17 mouse cellular contexts compared by ENCODE assay signal in the genomic region with DNA sequence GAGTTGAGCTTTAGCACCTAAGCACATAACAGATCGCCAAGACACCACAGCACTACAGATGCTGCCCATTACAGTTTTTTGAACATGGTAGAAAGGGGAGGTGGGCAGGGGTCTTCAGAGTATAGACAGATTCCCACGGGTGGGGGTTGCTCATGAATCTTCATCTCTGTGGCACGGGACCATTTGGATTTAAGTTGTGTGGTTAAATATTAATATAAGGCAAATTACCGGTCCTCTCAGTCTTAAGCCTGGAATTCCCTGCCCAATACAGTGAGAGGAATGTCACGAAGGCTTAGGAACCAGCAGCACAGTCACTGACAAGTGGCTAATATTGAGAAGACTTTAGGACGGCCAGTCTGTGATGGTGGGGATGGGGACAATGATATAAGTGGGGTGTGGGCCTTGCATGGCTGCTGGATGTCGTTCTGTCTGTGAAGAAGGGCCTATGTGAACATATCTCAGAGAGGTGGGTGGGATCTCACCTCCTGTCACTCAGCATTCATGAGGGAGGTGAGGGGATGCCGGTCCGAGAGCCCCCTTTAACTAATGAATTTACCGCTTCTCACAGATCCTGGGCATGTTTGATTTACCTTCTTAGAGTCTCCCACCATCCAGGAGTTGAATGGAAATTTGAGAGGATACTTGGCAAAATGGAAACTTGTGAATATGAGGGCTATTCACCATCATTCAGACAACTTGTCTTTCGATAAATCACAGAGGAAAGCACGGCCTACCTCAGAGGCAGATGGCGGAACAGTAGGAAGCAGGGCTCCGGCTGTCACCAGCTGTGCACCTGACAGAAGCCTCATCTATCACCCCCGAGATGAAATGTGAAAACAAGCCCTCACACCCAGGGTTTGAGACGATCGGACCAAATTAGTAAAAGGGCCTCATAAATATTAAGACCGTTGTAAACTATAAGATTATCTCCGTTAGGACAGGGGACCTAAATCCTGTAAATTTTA. TPM values are rescaled to one million over a fixed set of nuclear protein-coding genes. Genes with fewer than 3 reads are reported as not detected.
A peak's percentile ranks its signal among the peaks of the same experiment; 100 is the strongest.
DNase-seq lines count a peak whose midpoint lies in the region; ATAC-seq and TF ChIP-seq lines count a peak whose summit lies in the region.
"Had no signal": no experiment of that assay in that cellular context is flagged by ENCODE, and none has a peak within 500 bp of the region (broad histone marks: within the 10 kb centered on the region; RNA-seq: fewer than 3 reads in every experiment).

No protein-coding gene starts in this region.

- H3K27me3 ChIP-seq in forebrain, postnatal 0 days (ENCODE audit: insufficient read depth, low read length): no peaks in the 10 kb centered on the region
- H3K27me3 ChIP-seq in midbrain, embryonic 13.5 days: peaks cover 5% of the 10 kb centered on the region; the same call in 1 of the 2 replicates

- H3K36me3 ChIP-seq in forebrain, postnatal 0 days (ENCODE audit: insufficient read depth): 0 out of 2 replicates have a peak, but pooled peaks cover 2% of the 10 kb centered on the region
- H3K36me3 ChIP-seq in midbrain, embryonic 13.5 days: peaks cover 14% of the 10 kb centered on the region; the same call in 1 of the 2 replicates
- H3K36me3 ChIP-seq: kidney, embryonic 15.5 days had no signal

- no peak for ATAC-seq in forebrain, postnatal 0 days
- no peak for ATAC-seq in midbrain, embryonic 13.5 days
- ATAC-seq in megakaryocyte progenitor cell, adult 5-6 weeks (replicated peaks; ENCODE audit: poor library complexity): no peak

- H3K9ac ChIP-seq in forebrain, postnatal 0 days: peak overlapping the region; percentile 99; the same call in 1 of the 2 replicates
- H3K9ac ChIP-seq in midbrain, embryonic 13.5 days (replicated peaks): peak overlapping the region; percentile 91; the same call in 1 of the 2 replicates
- H3K9ac ChIP-seq: kidney, embryonic 15.5 days; lung, embryonic 14.5 days had no signal

- H3K9me3 ChIP-seq in forebrain, postnatal 0 days (ENCODE audit: low read length): no peaks in the 10 kb centered on the region
- H3K9me3 ChIP-seq in midbrain, embryonic 13.5 days: no peaks in the 10 kb centered on the region
- H3K9me3 ChIP-seq: kidney, embryonic 15.5 days had no signal

- 69% methylated on average over 19 of the region's 19 CpGs for WGBS in forebrain, postnatal 0 days
- WGBS in midbrain, embryonic 13.5 days: 75% methylated on average over 19 of the region's 19 CpGs

- peaks cover 39% of the 10 kb centered on the region for H3K4me1 ChIP-seq in forebrain, postnatal 0 days (ENCODE audit: insufficient read depth)
- peaks cover 66% of the 10 kb centered on the region for H3K4me1 ChIP-seq in midbrain, embryonic 13.5 days (replicated peaks)

- peak overlapping the region; percentile 65 for H3K4me2 ChIP-seq in forebrain, postnatal 0 days (ENCODE audit: low read depth)
- peak overlapping the region; percentile 70 for H3K4me2 ChIP-seq in midbrain, embryonic 13.5 days (replicated peaks)
- H3K4me2 ChIP-seq: kidney, embryonic 15.5 days; lung, embryonic 14.5 days had no signal

- H3K4me3 ChIP-seq in forebrain, postnatal 0 days (ENCODE audit: low read depth, low read length): peak overlapping the region; percentile 65
- H3K4me3 ChIP-seq in midbrain, embryonic 13.5 days (replicated peaks): peak overlapping the region; percentile 69
- H3K4me3 ChIP-seq: kidney, embryonic 15.5 days had no signal

- no peak overlapping the region for H3K27ac ChIP-seq in forebrain, postnatal 0 days (ENCODE audit: low read depth, low read length)
- H3K27ac ChIP-seq in midbrain, embryonic 13.5 days: 0 out of 2 replicates have a peak overlapping the region, but pooled peaks have one; percentile 15
- H3K27ac ChIP-seq: kidney, embryonic 15.5 days had no signal

- peak; percentile 83 for DNase-seq in cerebellum, adult 11-12 months
- DNase-seq in cerebellum, adult 9-10 months: peak; percentile 89
- no peak for DNase-seq in forebrain, postnatal 0 days
- DNase-seq in adrenal gland, adult 8-10 months: no peak
- no peak for DNase-seq in ovary, postnatal 14 days (ENCODE audit: low spot score)
- DNase-seq: embryo, embryonic 11 days; gastrocnemius, postnatal 36 days; heart, postnatal 4 days; lung, embryonic 14.5 days had no signal

- no peak for TF ChIP-seq CTCF in forebrain, postnatal 0 days (IDR thresholded peaks at IDR 0.05; ENCODE audit: low read depth)

RNA-seq across cellular contexts. Expression of a gene that starts 48.3 kb away (rescaled TPM):
- 0.08 TPM in 1 of 2 replicates, not detected in the other for total RNA-seq in forebrain, postnatal 0 days (2014; rRNA removed)
- not detected in 2 replicates for polyA plus RNA-seq in forebrain, postnatal 0 days (2015; fragmentation: Nextera tagmentation; extraction: Ambion mirVana)
- not detected in 2 replicates for polyA plus RNA-seq in midbrain, embryonic 13.5 days (2015; fragmentation: Nextera tagmentation; extraction: Ambion mirVana)
- not detected for total RNA-seq in adrenal gland, adult 8-10 months (2022)
- total RNA-seq in megakaryocyte progenitor cell, adult 5-6 weeks (2015): not detected in 2 replicates
- not detected in 2 replicates for total RNA-seq in megakaryocyte progenitor cell, adult 5-6 weeks (2017)
- total RNA-seq: adrenal gland, postnatal 4 days; gastrocnemius, postnatal 36 days; heart, postnatal 4 days; layer of hippocampus, postnatal 14 days; megakaryocyte-erythroid progenitor cell, adult 5-6 weeks had no signal
- polyA plus RNA-seq: kidney, embryonic 15.5 days; limb, embryonic 14.5 days; lung, embryonic 14.5 days; small intestine, adult 2 months had no signal

Comparison
In these comparisons a context has a peak if more than half of its experiments do, and no peak if none do; other contexts are left out.
1. DNase-seq: peak in cerebellum, adult 11-12 months (single experiment) and cerebellum, adult 9-10 months (single experiment); none in forebrain, postnatal 0 days (single experiment), adrenal gland, adult 8-10 months (single experiment) and ovary, postnatal 14 days (single experiment).